Mouse (Mus musculus): Measurements from ENCODE around the gene Ripk1.

Gene Ripk1

GRCm38 (mm10) chr13:34002058-34003006, at the start of gene Ripk1, which contains the start of gene Serpinb6a:
Ripk1 (plus strand) TSS chr13:34002363.
Serpinb6a (minus strand) TSS chr13:34002794.
- peak; percentile 96 for DNase-seq (ENCODE audit: low read depth, low spot score)

- DNase-seq (ENCODE audit: low read depth, low spot score), result no peak
Observed at GRCm38 (mm10) chr13:33952947-33953346, 49.2 kb upstream of the Ripk1 start.

- DNase-seq (ENCODE audit: low read depth, low spot score), result peak; percentile 61
Observed at GRCm38 (mm10) chr13:33956571-33957421, 45.4 kb upstream of the Ripk1 start.

- DNase-seq (ENCODE audit: low read depth, low spot score), result no peak
Observed at GRCm38 (mm10) chr13:33959771-33960170, 42.4 kb upstream of the Ripk1 start.

- DNase-seq (ENCODE audit: low read depth, low spot score), result peak; percentile 88
Observed at GRCm38 (mm10) chr13:33964206-33965046, 37.7 kb upstream of the Ripk1 start, which contains the start of gene Nqo2. Nqo2 (plus strand) TSS chr13:33964687.

- no peak for DNase-seq (ENCODE audit: low read depth, low spot score)
Observed at GRCm38 (mm10) chr13:33965056-33966024, 36.8 kb upstream of the Ripk1 start.

- no peak for DNase-seq (ENCODE audit: low read depth, low spot score)
Observed at GRCm38 (mm10) chr13:33966025-33966412, 36.1 kb upstream of the Ripk1 start.

- DNase-seq (ENCODE audit: low read depth, low spot score), result no peak
Observed at GRCm38 (mm10) chr13:33966574-33966973, 35.6 kb upstream of the Ripk1 start.

- DNase-seq (ENCODE audit: low read depth, low spot score), result no peak
Observed at GRCm38 (mm10) chr13:33989625-33990024, 12.5 kb upstream of the Ripk1 start.

GRCm38 (mm10) chr13:33995197-33995596, 7.0 kb upstream of the Ripk1 start:
- peak; percentile 91 for DNase-seq (ENCODE audit: low read depth, low spot score)

GRCm38 (mm10) chr13:34003058-34003457, 895 bp downstream of the Ripk1 start:
- DNase-seq (ENCODE audit: low read depth, low spot score), result peak; percentile 24

- DNase-seq (ENCODE audit: low read depth, low spot score), result no peak
Observed at GRCm38 (mm10) chr13:34007234-34007633, 5.1 kb downstream of the Ripk1 start.

GRCm38 (mm10) chr13:34016927-34017569, 14.9 kb downstream of the Ripk1 start:
- DNase-seq (ENCODE audit: low read depth, low spot score), result peak; percentile 47

GRCm38 (mm10) chr13:34018521-34018920, 16.4 kb downstream of the Ripk1 start:
- no peak for DNase-seq (ENCODE audit: low read depth, low spot score)

GRCm38 (mm10) chr13:34021998-34022397, 19.8 kb downstream of the Ripk1 start:
- no peak for DNase-seq (ENCODE audit: low read depth, low spot score)

- no peak for DNase-seq (ENCODE audit: low read depth, low spot score)
Observed at GRCm38 (mm10) chr13:34032041-34032440, 29.9 kb downstream of the Ripk1 start.

GRCm38 (mm10) chr13:34035424-34035823, 33.3 kb downstream of the Ripk1 start:
- peak; percentile 29 for DNase-seq (ENCODE audit: low read depth, low spot score)

- DNase-seq (ENCODE audit: low read depth, low spot score), result no peak
Observed at GRCm38 (mm10) chr13:34036726-34037125, 34.6 kb downstream of the Ripk1 start.

Data from brain, adult 2 months (tissue).